Mouse (Mus musculus) cerebellum, adult 2 months (tissue): ENCODE results near the gene Figla.

Experiments
- CTCF ChIP-seq: fragments of 200-500 bp; IDR thresholded peaks from 2 replicates; pipeline ENCODE4 v1.5.1; 2011; ENCODE audit warnings: low read depth, mild to moderate bottlenecking, control low read depth, low read length, moderate library complexity, borderline replicate concordance; ENCODE audit not compliant: insufficient read depth
- POLR2A ChIP-seq: fragments of 200-500 bp; IDR thresholded peaks from 2 replicates; pipeline ENCODE4 v1.6.1; 2011; ENCODE audit warnings: low read length, control low read depth, borderline replicate concordance; ENCODE audit not compliant: insufficient read depth

DNA sequence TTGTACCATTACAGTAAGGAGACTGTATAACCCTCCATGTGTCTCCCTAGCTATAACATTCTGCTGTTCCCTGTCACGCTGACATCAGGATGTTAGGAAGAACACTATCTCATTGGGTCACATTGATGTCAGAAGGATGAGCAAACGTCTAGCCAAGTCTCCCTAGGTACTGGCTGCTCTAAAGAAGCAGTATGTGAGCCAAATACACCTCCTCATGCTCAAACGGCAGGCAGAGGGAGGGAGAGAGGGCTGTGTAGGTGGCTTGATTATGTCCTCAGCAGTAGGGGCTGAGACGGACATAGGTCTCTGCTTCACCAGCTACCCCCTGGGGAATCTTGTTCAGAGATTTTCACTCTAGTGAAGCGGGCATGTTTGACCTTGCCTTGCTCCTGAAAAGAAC, 51.2 kb downstream of the Figla start:
- TF ChIP-seq POLR2A (no peak), CTCF (no peak)
